Mouse (Mus musculus): ENCODE measurements around the gene Gna15. TPM values are rescaled to one million over a fixed set of nuclear protein-coding genes. Genes with fewer than 3 reads are reported as not detected.

The Gna15 gene
- polyA plus RNA-seq, 1 experiment from 2014 or later, result 0.90 TPM

DNA sequence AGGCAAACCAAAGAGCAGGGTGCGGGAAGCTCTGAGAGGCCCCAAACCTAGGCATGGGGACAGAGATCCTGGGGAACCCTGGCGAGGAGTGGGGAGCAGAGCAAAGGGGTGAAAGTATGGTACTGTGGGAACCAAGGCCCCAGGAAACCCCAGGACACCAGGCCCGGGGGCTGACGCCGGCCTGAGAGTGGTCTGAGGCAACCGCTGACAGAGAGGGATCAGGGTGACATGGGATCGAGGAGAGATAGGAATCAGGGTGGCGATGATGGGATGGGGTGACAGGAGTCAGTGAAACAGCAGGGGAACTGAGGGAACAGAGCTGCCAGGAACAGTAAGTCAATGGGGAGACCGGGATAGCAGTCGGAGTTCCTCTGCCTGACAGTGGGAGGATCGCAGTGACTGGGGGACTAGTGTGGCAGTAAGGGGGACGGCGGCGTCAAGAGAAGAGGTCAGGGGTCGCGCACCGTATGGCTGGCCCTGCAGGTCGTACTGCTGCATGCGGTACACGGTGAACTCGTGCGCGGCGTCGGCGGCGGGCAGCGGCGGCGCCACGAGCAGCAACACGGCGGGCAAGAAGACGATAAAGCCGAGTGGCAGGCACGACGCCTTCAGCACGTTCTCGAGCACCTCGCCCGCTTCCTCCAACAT is 28.3 kb downstream of the Gna15 start:
- Histone ChIP-seq H3K4me2 (ENCODE audit: low read length) (peak overlapping the region; percentile 97), H3K9me3 (replicated peaks; ENCODE audit: control insufficient read depth, low read length) (no peaks in the 10 kb centered on the region), H3K4me3 (ENCODE audit: low read depth, low read length) (peak overlapping the region; percentile 84), H3K9ac (ENCODE audit: low read length) (peak overlapping the region; percentile 82), H3K4me1 (ENCODE audit: control insufficient read depth, insufficient read depth, low read length) (peaks cover 15% of the 10 kb centered on the region), H3K36me3 (ENCODE audit: control insufficient read depth, insufficient read depth, low read length) (peaks cover 26% of the 10 kb centered on the region), H3K27ac (ENCODE audit: low read depth, low read length) (no peak overlapping the region; the same call in 1 of the 2 replicates), H3K27me3 (replicated peaks; ENCODE audit: control insufficient read depth, insufficient read depth, low read length) (no peaks in the 10 kb centered on the region)
- ATAC-seq (peak; percentile 47), DNase-seq (ENCODE audit: low spot score) (no peak)
- 2% methylated on average over 41 of the region's 41 CpGs for WGBS

DNA sequence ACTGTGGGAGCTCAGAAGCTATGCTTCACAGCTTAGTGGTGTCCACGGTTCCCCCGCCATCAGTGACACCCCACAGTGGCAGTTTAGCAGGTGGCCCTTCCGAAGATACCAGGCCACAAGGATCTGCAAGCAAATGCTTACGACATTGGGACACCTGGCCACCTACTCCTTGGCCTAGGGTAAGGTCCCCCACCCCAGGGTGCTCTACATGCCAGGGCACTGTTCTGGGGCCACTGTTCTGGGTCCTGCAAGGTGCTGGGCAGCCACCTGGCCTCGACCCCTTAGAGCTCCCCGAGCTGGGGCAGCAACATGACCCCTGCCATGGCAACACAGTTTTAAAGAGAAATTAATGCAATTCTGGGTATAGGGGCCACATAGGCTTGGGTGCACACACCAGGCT is 28.9 kb downstream of the Gna15 start:
- peaks cover 15% of the 10 kb centered on the region for H3K4me1 ChIP-seq (ENCODE audit: control insufficient read depth, insufficient read depth, low read length)
- 77% methylated on average over 6 of the region's 6 CpGs for WGBS
- ATAC-seq (no peak), DNase-seq (ENCODE audit: low spot score) (no peak)
- H3K4me3 ChIP-seq (ENCODE audit: low read depth, low read length), result peak overlapping the region; percentile 84
- H3K4me2 ChIP-seq (ENCODE audit: low read length), result peak overlapping the region; percentile 97
- no peaks in the 10 kb centered on the region for H3K27me3 ChIP-seq (replicated peaks; ENCODE audit: control insufficient read depth, insufficient read depth, low read length)
- H3K27ac ChIP-seq (ENCODE audit: low read depth, low read length), result no peak overlapping the region
- peaks cover 31% of the 10 kb centered on the region for H3K36me3 ChIP-seq (ENCODE audit: control insufficient read depth, insufficient read depth, low read length)
- no peaks in the 10 kb centered on the region for H3K9me3 ChIP-seq (replicated peaks; ENCODE audit: control insufficient read depth, low read length)
- H3K9ac ChIP-seq (ENCODE audit: low read length), result peak overlapping the region; percentile 82

DNA sequence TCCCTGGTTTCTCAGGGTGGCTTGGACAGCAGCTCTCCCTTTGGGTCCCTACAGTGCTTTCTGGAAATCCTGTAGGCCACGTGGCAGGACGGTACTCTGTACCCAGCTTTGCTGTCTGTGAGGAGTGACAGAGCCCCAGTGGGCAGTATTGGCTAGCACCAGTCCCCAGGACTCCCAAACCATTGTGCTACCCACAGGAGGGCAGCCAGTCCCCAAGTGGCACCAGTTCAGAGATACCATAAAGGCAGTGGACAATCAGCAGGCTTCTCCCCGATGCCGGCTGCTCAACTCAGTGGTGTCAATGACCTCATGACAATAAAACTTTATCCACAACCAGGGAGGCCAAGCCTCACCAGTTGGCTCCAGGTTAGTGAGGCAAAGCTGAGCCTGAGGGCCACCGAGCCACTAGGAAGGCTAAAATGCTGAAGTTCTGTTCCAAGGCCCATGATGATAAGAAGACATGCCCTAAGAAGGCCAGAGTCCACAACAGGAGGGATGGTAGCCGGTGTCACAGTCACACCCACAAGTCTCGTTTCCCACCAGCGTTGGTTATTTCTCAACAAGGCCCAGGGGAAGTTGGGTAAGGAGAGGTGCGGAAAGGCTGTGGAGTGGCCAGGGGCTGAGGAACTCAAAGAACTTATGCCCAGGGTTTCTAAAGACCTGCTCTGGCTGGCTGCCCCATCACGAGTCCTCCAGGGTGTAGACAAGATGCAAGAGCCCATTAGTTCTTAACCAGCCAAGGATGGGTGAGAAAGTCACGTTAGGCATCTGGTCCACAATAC is 29.6 kb downstream of the Gna15 start:
- H3K4me1 ChIP-seq (ENCODE audit: control insufficient read depth, insufficient read depth, low read length), result peaks cover 15% of the 10 kb centered on the region
- peaks cover 38% of the 10 kb centered on the region for H3K36me3 ChIP-seq (ENCODE audit: control insufficient read depth, insufficient read depth, low read length)
- H3K27ac ChIP-seq (ENCODE audit: low read depth, low read length), result no peak overlapping the region
- no peaks in the 10 kb centered on the region for H3K27me3 ChIP-seq (replicated peaks; ENCODE audit: control insufficient read depth, insufficient read depth, low read length)
- no peak for DNase-seq (ENCODE audit: low spot score)
- H3K9me3 ChIP-seq (replicated peaks; ENCODE audit: control insufficient read depth, low read length), result no peaks in the 10 kb centered on the region
- 89% methylated on average over 11 of the region's 11 CpGs for WGBS
- ATAC-seq, result no peak
- 0 out of 2 replicates have a peak overlapping the region, but pooled peaks have one; percentile 82 for H3K9ac ChIP-seq (ENCODE audit: low read length)
- H3K4me2 ChIP-seq (ENCODE audit: low read length), result peak overlapping the region; percentile 97
- H3K4me3 ChIP-seq (ENCODE audit: low read depth, low read length), result no peak overlapping the region

DNA sequence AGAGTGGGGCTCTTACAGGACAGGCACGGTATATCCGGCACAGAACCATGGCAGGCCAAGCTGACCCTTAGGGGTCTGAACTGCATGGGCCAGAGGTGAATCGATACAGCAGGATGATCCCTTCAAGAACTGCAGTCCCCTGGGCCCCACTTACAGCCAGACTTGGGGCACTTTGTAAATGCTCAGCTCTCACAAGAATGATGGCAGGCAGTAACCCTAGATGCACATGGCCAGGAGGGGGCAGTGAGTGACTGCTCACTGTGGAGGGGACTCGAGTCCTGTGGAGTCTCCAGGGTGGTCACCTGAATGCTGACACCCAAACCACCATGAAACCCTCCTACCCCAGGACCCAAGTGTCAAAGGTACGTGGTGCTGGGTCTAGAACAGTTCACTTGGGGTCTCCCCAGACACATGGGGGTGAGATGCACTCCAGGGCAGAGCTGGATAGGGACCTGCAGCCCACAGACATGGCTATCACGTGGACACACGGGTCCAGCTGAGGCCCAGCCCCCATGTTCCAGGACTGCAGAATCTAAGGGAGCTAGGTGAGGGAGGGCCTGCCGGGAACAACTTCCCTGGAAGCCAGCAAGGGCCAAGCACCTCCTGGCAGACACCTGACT is 30.3 kb downstream of the Gna15 start:
- H3K4me1 ChIP-seq (ENCODE audit: control insufficient read depth, insufficient read depth, low read length), result peaks cover 15% of the 10 kb centered on the region
- H3K27ac ChIP-seq (ENCODE audit: low read depth, low read length), result no peak overlapping the region
- H3K4me3 ChIP-seq (ENCODE audit: low read depth, low read length), result no peak overlapping the region
- no peak overlapping the region for H3K4me2 ChIP-seq (ENCODE audit: low read length)
- H3K9ac ChIP-seq (ENCODE audit: low read length), result no peak overlapping the region; the same call in 1 of the 2 replicates
- peaks cover 46% of the 10 kb centered on the region for H3K36me3 ChIP-seq (ENCODE audit: control insufficient read depth, insufficient read depth, low read length)
- WGBS, result 83% methylated on average over 8 of the region's 8 CpGs
- no peaks in the 10 kb centered on the region for H3K27me3 ChIP-seq (replicated peaks; ENCODE audit: control insufficient read depth, insufficient read depth, low read length)
- no peaks in the 10 kb centered on the region for H3K9me3 ChIP-seq (replicated peaks; ENCODE audit: control insufficient read depth, low read length)
- DNase-seq (ENCODE audit: low spot score), result no peak
- no peak for ATAC-seq

DNA sequence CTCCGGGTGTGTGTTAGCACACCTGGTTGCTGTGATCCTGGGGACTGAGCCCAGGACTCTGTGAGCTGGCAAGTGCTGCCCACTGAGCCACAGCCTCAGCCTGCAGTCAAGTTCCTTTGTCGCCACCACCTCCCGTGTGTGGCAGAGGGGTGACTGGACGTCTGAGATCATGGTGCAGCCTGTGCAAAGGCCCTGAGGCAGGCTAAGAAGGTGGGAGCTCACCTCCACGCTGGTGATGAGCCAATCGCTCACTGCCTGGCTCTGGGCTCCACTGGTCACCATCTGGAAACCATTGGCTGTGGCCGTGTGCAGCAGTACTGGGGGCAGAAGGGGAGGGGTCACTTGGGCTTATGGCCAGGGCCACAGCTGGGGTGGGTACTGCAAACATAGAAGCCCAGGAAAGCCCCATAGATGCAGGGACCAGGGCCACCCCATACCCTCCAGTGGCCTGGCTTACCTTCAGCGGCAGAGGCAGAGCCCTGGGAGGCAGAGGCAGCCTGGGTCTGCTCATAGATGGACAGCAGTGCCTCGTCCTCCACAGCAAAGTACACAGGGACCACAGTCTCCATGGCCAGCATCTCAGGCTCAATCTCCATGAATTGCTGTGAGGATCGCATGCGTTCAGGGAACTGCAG is 31.3 kb downstream of the Gna15 start:
- Histone ChIP-seq H3K4me1 (ENCODE audit: control insufficient read depth, insufficient read depth, low read length) (peaks cover 15% of the 10 kb centered on the region), H3K36me3 (ENCODE audit: control insufficient read depth, insufficient read depth, low read length) (peaks cover 56% of the 10 kb centered on the region), H3K27me3 (replicated peaks; ENCODE audit: control insufficient read depth, insufficient read depth, low read length) (no peaks in the 10 kb centered on the region), H3K4me3 (ENCODE audit: low read depth, low read length) (no peak overlapping the region), H3K27ac (ENCODE audit: low read depth, low read length) (no peak overlapping the region), H3K4me2 (ENCODE audit: low read length) (no peak overlapping the region), H3K9ac (ENCODE audit: low read length) (no peak overlapping the region), H3K9me3 (replicated peaks; ENCODE audit: control insufficient read depth, low read length) (no peaks in the 10 kb centered on the region)
- ATAC-seq (no peak), DNase-seq (ENCODE audit: low spot score) (no peak)
- WGBS, result 92% methylated on average over 11 of the region's 11 CpGs

DNA sequence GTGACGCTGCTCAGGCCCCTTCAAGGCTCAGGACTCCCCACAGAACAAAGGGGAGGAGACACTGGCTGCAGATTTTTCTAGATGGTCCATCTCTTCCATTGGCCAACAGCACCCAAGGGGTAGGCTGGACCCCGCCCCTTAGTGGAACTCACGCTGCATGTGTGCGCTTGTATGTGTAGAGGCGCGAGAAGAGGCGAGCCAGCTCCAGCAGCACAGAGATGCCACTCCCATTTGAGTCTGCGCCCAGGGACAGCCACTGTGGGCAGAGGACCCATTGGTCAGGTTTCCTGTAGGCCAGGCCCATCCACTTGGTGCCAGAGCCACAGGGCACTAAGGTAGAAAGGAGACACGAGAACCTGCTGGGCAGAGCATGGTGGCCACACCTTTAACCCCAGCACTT is 33.0 kb downstream of the Gna15 start:
- ATAC-seq, result no peak
- Histone ChIP-seq H3K9ac (ENCODE audit: low read length) (no peak overlapping the region), H3K4me1 (ENCODE audit: control insufficient read depth, insufficient read depth, low read length) (peaks cover 9% of the 10 kb centered on the region), H3K4me2 (ENCODE audit: low read length) (no peak overlapping the region), H3K9me3 (replicated peaks; ENCODE audit: control insufficient read depth, low read length) (no peaks in the 10 kb centered on the region), H3K27me3 (replicated peaks; ENCODE audit: control insufficient read depth, insufficient read depth, low read length) (no peaks in the 10 kb centered on the region), H3K27ac (ENCODE audit: low read depth, low read length) (no peak overlapping the region), H3K36me3 (ENCODE audit: control insufficient read depth, insufficient read depth, low read length) (peaks cover 73% of the 10 kb centered on the region), H3K4me3 (ENCODE audit: low read depth, low read length) (no peak overlapping the region)
- WGBS, result 96% methylated on average over 9 of the region's 9 CpGs
- DNase-seq (ENCODE audit: low spot score), result no peak

DNA sequence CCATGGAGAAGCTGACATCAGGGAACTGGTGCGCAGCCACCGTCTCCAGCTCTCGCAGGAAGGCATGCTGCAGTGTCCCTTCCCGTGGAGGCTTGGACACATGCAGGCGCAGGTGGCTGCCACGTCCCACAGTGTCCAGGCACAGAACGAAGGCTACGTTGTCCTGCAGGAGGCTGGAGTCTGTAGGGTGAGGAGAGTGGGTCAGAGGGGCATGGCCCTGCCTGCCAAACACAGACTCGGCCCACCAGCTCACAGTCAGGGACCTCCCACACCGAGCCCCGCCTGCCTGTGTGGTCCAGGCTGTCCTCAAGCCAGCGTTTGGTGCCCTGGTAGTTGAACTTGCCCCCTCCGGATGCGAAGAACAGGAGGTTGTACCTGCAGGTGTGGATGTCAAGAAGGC is 34.1 kb downstream of the Gna15 start:
- H3K27ac ChIP-seq (ENCODE audit: low read depth, low read length), result no peak overlapping the region
- 85% methylated on average over 14 of the region's 14 CpGs for WGBS
- H3K9me3 ChIP-seq (replicated peaks; ENCODE audit: control insufficient read depth, low read length), result no peaks in the 10 kb centered on the region
- no peaks in the 10 kb centered on the region for H3K27me3 ChIP-seq (replicated peaks; ENCODE audit: control insufficient read depth, insufficient read depth, low read length)
- H3K36me3 ChIP-seq (ENCODE audit: control insufficient read depth, insufficient read depth, low read length), result peaks cover 73% of the 10 kb centered on the region
- H3K4me2 ChIP-seq (ENCODE audit: low read length), result no peak overlapping the region
- H3K4me3 ChIP-seq (ENCODE audit: low read depth, low read length), result no peak overlapping the region
- ATAC-seq, result no peak
- DNase-seq (ENCODE audit: low spot score), result no peak
- peaks cover 3% of the 10 kb centered on the region for H3K4me1 ChIP-seq (ENCODE audit: control insufficient read depth, insufficient read depth, low read length)
- H3K9ac ChIP-seq (ENCODE audit: low read length), result no peak overlapping the region

DNA sequence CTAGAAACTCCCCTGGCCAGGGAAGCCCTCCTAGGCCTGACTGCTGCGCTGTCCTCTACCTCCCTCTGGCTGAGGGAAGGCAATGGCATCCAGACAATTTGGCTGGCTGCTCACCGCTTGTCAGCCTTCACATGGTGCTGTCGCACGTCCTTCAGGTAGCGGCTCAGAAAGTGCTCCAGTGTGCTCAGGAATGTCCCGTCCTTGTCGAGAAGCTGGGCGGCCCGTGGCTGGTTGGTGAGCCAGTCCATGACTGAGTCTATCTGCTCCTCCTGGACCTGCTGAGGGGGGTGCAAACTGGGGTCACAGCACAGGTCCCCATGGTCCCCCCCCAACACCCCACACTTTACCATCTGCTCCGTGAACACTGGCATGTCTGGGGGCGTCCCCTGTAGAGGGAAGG is 35.9 kb downstream of the Gna15 start:
- H3K4me2 ChIP-seq (ENCODE audit: low read length), result no peak overlapping the region
- DNase-seq (ENCODE audit: low spot score), result no peak
- H3K4me3 ChIP-seq (ENCODE audit: low read depth, low read length), result no peak overlapping the region
- WGBS, result 86% methylated on average over 11 of the region's 11 CpGs
- H3K27me3 ChIP-seq (replicated peaks; ENCODE audit: control insufficient read depth, insufficient read depth, low read length), result no peaks in the 10 kb centered on the region
- H3K27ac ChIP-seq (ENCODE audit: low read depth, low read length), result no peak overlapping the region
- no peak overlapping the region for H3K9ac ChIP-seq (ENCODE audit: low read length)
- ATAC-seq, result no peak
- peaks cover 71% of the 10 kb centered on the region for H3K36me3 ChIP-seq (ENCODE audit: control insufficient read depth, insufficient read depth, low read length)
- peaks cover 6% of the 10 kb centered on the region; the same call in 1 of the 2 replicates for H3K4me1 ChIP-seq (ENCODE audit: control insufficient read depth, insufficient read depth, low read length)
- no peaks in the 10 kb centered on the region for H3K9me3 ChIP-seq (replicated peaks; ENCODE audit: control insufficient read depth, low read length)

All from forebrain, embryonic 14.5 days (tissue).